19 mouse cellular contexts compared by ENCODE assay signal in the genomic region with DNA sequence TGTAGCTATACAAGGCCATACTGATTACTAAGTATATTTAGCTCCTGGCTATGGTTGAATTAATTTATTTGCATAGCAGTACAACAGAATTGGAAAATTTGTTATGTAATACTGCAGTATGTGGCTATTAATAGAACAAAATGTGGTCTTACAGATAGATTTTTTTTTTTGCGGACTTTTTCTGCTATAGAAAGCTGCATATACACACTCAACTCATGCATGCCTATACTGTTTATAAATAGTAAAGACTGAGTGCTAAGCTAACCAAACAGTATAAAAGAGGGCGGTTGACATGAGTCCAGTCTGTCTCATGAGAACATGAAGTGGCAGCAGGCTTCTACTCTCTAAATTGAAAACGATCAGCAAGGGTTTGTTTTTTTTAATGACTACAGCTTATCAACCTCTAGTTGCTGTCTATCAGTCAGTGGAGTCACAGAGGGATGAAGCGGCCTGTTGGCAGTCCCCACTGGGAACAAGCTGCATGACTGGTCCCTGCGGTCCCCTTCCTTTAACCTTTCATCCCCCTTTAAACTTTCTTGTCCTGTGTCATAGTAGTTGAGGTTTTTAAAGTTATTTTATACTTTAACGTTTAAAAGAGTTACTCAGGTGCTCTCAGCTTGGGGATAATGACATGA.
"Had no signal": no experiment of that assay in that cellular context is flagged by ENCODE, and none has a peak within 500 bp of the region (broad histone marks: within the 10 kb centered on the region; RNA-seq: fewer than 3 reads in every experiment).

No protein-coding gene starts in this region.

- ATAC-seq: inflammation-experienced regulatory T-cells, adult 6 months; liver, postnatal 0 days; midbrain, embryonic 13.5 days had no signal

- H3K27me3 ChIP-seq: limb, embryonic 12.5 days; liver, embryonic 13.5 days; megakaryocyte, embryonic 14.5 days; midbrain, embryonic 13.5 days; neural tube, embryonic 15.5 days had no signal

- H3K36me3 ChIP-seq: limb, embryonic 12.5 days; liver, embryonic 13.5 days; midbrain, embryonic 13.5 days; neural tube, embryonic 15.5 days had no signal

- H3K4me3 ChIP-seq: limb, embryonic 12.5 days; liver, embryonic 13.5 days; megakaryocyte, embryonic 14.5 days; midbrain, embryonic 13.5 days; myocyte; neural tube, embryonic 15.5 days had no signal

- H3K27ac ChIP-seq: kidney, postnatal 0 days; limb, embryonic 12.5 days; liver, embryonic 13.5 days; midbrain, embryonic 13.5 days; neural tube, embryonic 15.5 days; stomach, postnatal 0 days had no signal

- DNase-seq: kidney, adult 11 months; kidney, adult 9 months; kidney, postnatal 36 days; liver; liver, embryonic 13.5 days; liver, postnatal 0 days; lung, postnatal 36 days; retina, postnatal 1 day; right cerebral cortex, postnatal 4 days; spleen, adult 18-20 months; thymus, postnatal 25 days had no signal
